Mouse (Mus musculus): ENCODE measurements at regions not wholly inside any gene's neighbourhood (a gene's known extent, or its start where the extent isn't known, plus 50 kb on each side); places are given as distances from the start of the nearest gene placed in this dataset.

GRCm38 (mm10) chr3:149920206-149920605 lies 929.9 kb upstream of the Adgrl2 start:
- H3K9me3 ChIP-seq (replicated peaks; ENCODE audit: low read length): no peaks in the 10 kb centered on the region
- H3K27me3 ChIP-seq (ENCODE audit: insufficient read depth, low read length): no peaks in the 10 kb centered on the region
- 59% methylated on average over 2 of the region's 2 CpGs for WGBS
- no peaks in the 10 kb centered on the region for H3K36me3 ChIP-seq (ENCODE audit: insufficient read depth, low read length)
- no peak overlapping the region for H3K4me2 ChIP-seq (ENCODE audit: low read length)
- H3K9ac ChIP-seq (ENCODE audit: low read depth, low read length): no peak overlapping the region
- ATAC-seq (replicated peaks; ENCODE audit: low FRiP score, low read depth) (no peak), DNase-seq (ENCODE audit: low spot score) (no peak)
- no peak for TF ChIP-seq CTCF (IDR thresholded peaks at IDR 0.05; ENCODE audit: low read depth)
- H3K4me3 ChIP-seq (replicated peaks; ENCODE audit: low read depth, low read length): no peak overlapping the region
- H3K4me1 ChIP-seq (replicated peaks; ENCODE audit: insufficient read depth, low read length): no peaks in the 10 kb centered on the region
- H3K27ac ChIP-seq: no peak overlapping the region

GRCm38 (mm10) chr3:149918201-149918600 lies 927.8 kb upstream of the Adgrl2 start:
- WGBS: 57% methylated on average over 5 of the region's 5 CpGs
- H3K4me3 ChIP-seq (replicated peaks; ENCODE audit: low read depth, low read length): no peak overlapping the region
- H3K4me1 ChIP-seq (replicated peaks; ENCODE audit: insufficient read depth, low read length): no peaks in the 10 kb centered on the region
- H3K36me3 ChIP-seq (ENCODE audit: insufficient read depth, low read length): no peaks in the 10 kb centered on the region
- no peak overlapping the region for H3K4me2 ChIP-seq (ENCODE audit: low read length)
- no peak for DNase-seq (ENCODE audit: low spot score)
- H3K9ac ChIP-seq (ENCODE audit: low read depth, low read length): no peak overlapping the region
- no peaks in the 10 kb centered on the region for H3K9me3 ChIP-seq (replicated peaks; ENCODE audit: low read length)
- ATAC-seq (replicated peaks; ENCODE audit: low FRiP score, low read depth): no peak
- H3K27me3 ChIP-seq (ENCODE audit: insufficient read depth, low read length): no peaks in the 10 kb centered on the region
- no peak overlapping the region for H3K27ac ChIP-seq
- no peak for TF ChIP-seq CTCF (IDR thresholded peaks at IDR 0.05; ENCODE audit: low read depth)

- no peak for TF ChIP-seq CTCF (IDR thresholded peaks at IDR 0.05; ENCODE audit: low read depth)
- Histone ChIP-seq H3K9me3 (replicated peaks; ENCODE audit: low read length) (no peaks in the 10 kb centered on the region), H3K27me3 (ENCODE audit: insufficient read depth, low read length) (no peaks in the 10 kb centered on the region), H3K27ac (no peak overlapping the region), H3K4me1 (replicated peaks; ENCODE audit: insufficient read depth, low read length) (no peaks in the 10 kb centered on the region), H3K9ac (ENCODE audit: low read depth, low read length) (no peak overlapping the region), H3K4me2 (ENCODE audit: low read length) (no peak overlapping the region), H3K36me3 (ENCODE audit: insufficient read depth, low read length) (no peaks in the 10 kb centered on the region), H3K4me3 (replicated peaks; ENCODE audit: low read depth, low read length) (no peak overlapping the region)
- 78% methylated on average over 8 of the region's 8 CpGs for WGBS
- ATAC-seq (replicated peaks; ENCODE audit: low FRiP score, low read depth): no peak
- DNase-seq (ENCODE audit: low spot score): no peak
Measured at GRCm38 (mm10) chr3:149910721-149911120, 920.4 kb upstream of the Adgrl2 start.

- no peak overlapping the region for H3K9ac ChIP-seq (ENCODE audit: low read depth, low read length)
- H3K9me3 ChIP-seq (replicated peaks; ENCODE audit: low read length): no peaks in the 10 kb centered on the region
- no peaks in the 10 kb centered on the region for H3K4me1 ChIP-seq (replicated peaks; ENCODE audit: insufficient read depth, low read length)
- no peak overlapping the region for H3K27ac ChIP-seq
- 42% methylated on average over 5 of the region's 5 CpGs for WGBS
- no peak overlapping the region for H3K4me2 ChIP-seq (ENCODE audit: low read length)
- H3K36me3 ChIP-seq (ENCODE audit: insufficient read depth, low read length): no peaks in the 10 kb centered on the region
- TF ChIP-seq CTCF (IDR thresholded peaks at IDR 0.05; ENCODE audit: low read depth): no peak
- H3K4me3 ChIP-seq (replicated peaks; ENCODE audit: low read depth, low read length): no peak overlapping the region
- no peaks in the 10 kb centered on the region for H3K27me3 ChIP-seq (ENCODE audit: insufficient read depth, low read length)
- ATAC-seq (replicated peaks; ENCODE audit: low FRiP score, low read depth) (no peak), DNase-seq (ENCODE audit: low spot score) (no peak)
Measured at GRCm38 (mm10) chr3:149901783-149902182, 911.4 kb upstream of the Adgrl2 start.

- Histone ChIP-seq H3K27ac (no peak overlapping the region), H3K4me2 (ENCODE audit: low read length) (no peak overlapping the region), H3K4me1 (replicated peaks; ENCODE audit: insufficient read depth, low read length) (no peaks in the 10 kb centered on the region), H3K36me3 (ENCODE audit: insufficient read depth, low read length) (no peaks in the 10 kb centered on the region), H3K9me3 (replicated peaks; ENCODE audit: low read length) (no peaks in the 10 kb centered on the region), H3K9ac (ENCODE audit: low read depth, low read length) (no peak overlapping the region), H3K27me3 (ENCODE audit: insufficient read depth, low read length) (no peaks in the 10 kb centered on the region), H3K4me3 (replicated peaks; ENCODE audit: low read depth, low read length) (no peak overlapping the region)
- no peak for DNase-seq (ENCODE audit: low spot score)
- no peak for TF ChIP-seq CTCF (IDR thresholded peaks at IDR 0.05; ENCODE audit: low read depth)
- no peak for ATAC-seq (replicated peaks; ENCODE audit: low FRiP score, low read depth)
- WGBS: 50% methylated on average over 1 of the region's 1 CpGs
Measured at GRCm38 (mm10) chr3:149876553-149876952, 886.2 kb upstream of the Adgrl2 start.

GRCm38 (mm10) chr3:149865945-149866344 lies 875.6 kb upstream of the Adgrl2 start:
- Histone ChIP-seq H3K36me3 (ENCODE audit: insufficient read depth, low read length) (no peaks in the 10 kb centered on the region), H3K27ac (no peak overlapping the region), H3K4me3 (replicated peaks; ENCODE audit: low read depth, low read length) (no peak overlapping the region), H3K4me2 (ENCODE audit: low read length) (no peak overlapping the region), H3K9me3 (replicated peaks; ENCODE audit: low read length) (no peaks in the 10 kb centered on the region), H3K9ac (ENCODE audit: low read depth, low read length) (no peak overlapping the region), H3K4me1 (replicated peaks; ENCODE audit: insufficient read depth, low read length) (no peaks in the 10 kb centered on the region), H3K27me3 (ENCODE audit: insufficient read depth, low read length) (no peaks in the 10 kb centered on the region)
- DNase-seq (ENCODE audit: low spot score): no peak
- no peak for ATAC-seq (replicated peaks; ENCODE audit: low FRiP score, low read depth)
- 64% methylated on average over 2 of the region's 2 CpGs for WGBS
- TF ChIP-seq CTCF (IDR thresholded peaks at IDR 0.05; ENCODE audit: low read depth): no peak

GRCm38 (mm10) chr3:149846941-149847539 lies 856.7 kb upstream of the Adgrl2 start:
- H3K4me1 ChIP-seq (replicated peaks; ENCODE audit: insufficient read depth, low read length): 0 out of 2 replicates have a peak, but pooled peaks cover 7% of the 10 kb centered on the region
- no peak overlapping the region for H3K9ac ChIP-seq (ENCODE audit: low read depth, low read length)
- H3K27me3 ChIP-seq (ENCODE audit: insufficient read depth, low read length): no peaks in the 10 kb centered on the region
- 68% methylated on average over 7 of the region's 7 CpGs for WGBS
- no peaks in the 10 kb centered on the region for H3K9me3 ChIP-seq (replicated peaks; ENCODE audit: low read length)
- H3K27ac ChIP-seq: no peak overlapping the region
- H3K36me3 ChIP-seq (ENCODE audit: insufficient read depth, low read length): no peaks in the 10 kb centered on the region
- no peak for TF ChIP-seq CTCF (IDR thresholded peaks at IDR 0.05; ENCODE audit: low read depth)
- ATAC-seq (replicated peaks; ENCODE audit: low FRiP score, low read depth): no peak
- H3K4me3 ChIP-seq (replicated peaks; ENCODE audit: low read depth, low read length): no peak overlapping the region
- no peak overlapping the region for H3K4me2 ChIP-seq (ENCODE audit: low read length)
- no peak for DNase-seq (ENCODE audit: low spot score)

All from kidney, postnatal 0 days (tissue).